Mouse (Mus musculus) forebrain, embryonic 12.5 days (tissue): ENCODE data around the gene Olfr1423. TPM values are rescaled to one million over a fixed set of nuclear protein-coding genes. Genes with fewer than 3 reads are reported as not detected.
"Not testable (repeated sequence)": the region's sequence is repeated elsewhere in the genome, so short reads cannot be mapped to it uniquely, and the experiment has no call there.

Experiments
- ATAC-seq: fragments of 200-750 bp; cut with Nextera tagmentation; 2 replicates; pipeline ENCODE4 v1.8.0; 2017; ENCODE audit warnings: moderate TSS enrichment; ENCODE audit not compliant: low FRiP score
- H3K27ac ChIP-seq: fragments of 300-500 bp; sonication (generic); 2 replicates; pipeline ENCODE4 v1.5.1; 2016; ENCODE audit warnings: mild to moderate bottlenecking
- H3K27me3 ChIP-seq: fragments of 300-500 bp; sonication (generic); 2 replicates; pipeline ENCODE4 v1.6.1; 2016; ENCODE audit warnings: mild to moderate bottlenecking
- H3K36me3 ChIP-seq: fragments of 300-500 bp; sonication (generic); replicated peaks from 2 replicates; pipeline ENCODE4 v1.6.1; 2016; ENCODE audit warnings: mild to moderate bottlenecking
- H3K4me1 ChIP-seq: fragments of 300-500 bp; sonication (generic); 2 replicates; pipeline ENCODE4 v1.6.1; 2016
- H3K4me2 ChIP-seq: fragments of 300-500 bp; sonication (generic); 2 replicates; pipeline ENCODE4 v1.6.1; 2016; ENCODE audit warnings: mild to moderate bottlenecking, moderate library complexity
- H3K4me3 ChIP-seq: fragments of 300-500 bp; sonication (generic); replicated peaks from 2 replicates; pipeline ENCODE4 v1.5.1; 2016; ENCODE audit warnings: mild to moderate bottlenecking
- H3K9ac ChIP-seq: fragments of 300-500 bp; sonication (generic); 2 replicates; pipeline ENCODE4 v1.6.1; 2016; ENCODE audit warnings: mild to moderate bottlenecking
- H3K9me3 ChIP-seq: fragments of 300-500 bp; sonication (generic); 2 replicates; pipeline ENCODE4 v1.6.1; 2016
- WGBS: fragments of 180-500 bp; shearing (Covaris S2); methylation state at CpG from one replicate; pipeline ENCODE4 v1.1.7; 2016; 5-methylcytosine and 5-hydroxymethylcytosine counted together
- polyA plus RNA-seq: library from polyadenylated mRNA; unstranded; fragments of >200 nt; fragmentation: Nextera tagmentation; extraction: Ambion mirVana; gene quantifications from 2 replicates; pipeline ENCODE4 v1.2.1, GENCODE M21; 2016

The Olfr1423 gene
- polyA plus RNA-seq, 1 experiment from 2014 or later, result 0.04 TPM

DNA sequence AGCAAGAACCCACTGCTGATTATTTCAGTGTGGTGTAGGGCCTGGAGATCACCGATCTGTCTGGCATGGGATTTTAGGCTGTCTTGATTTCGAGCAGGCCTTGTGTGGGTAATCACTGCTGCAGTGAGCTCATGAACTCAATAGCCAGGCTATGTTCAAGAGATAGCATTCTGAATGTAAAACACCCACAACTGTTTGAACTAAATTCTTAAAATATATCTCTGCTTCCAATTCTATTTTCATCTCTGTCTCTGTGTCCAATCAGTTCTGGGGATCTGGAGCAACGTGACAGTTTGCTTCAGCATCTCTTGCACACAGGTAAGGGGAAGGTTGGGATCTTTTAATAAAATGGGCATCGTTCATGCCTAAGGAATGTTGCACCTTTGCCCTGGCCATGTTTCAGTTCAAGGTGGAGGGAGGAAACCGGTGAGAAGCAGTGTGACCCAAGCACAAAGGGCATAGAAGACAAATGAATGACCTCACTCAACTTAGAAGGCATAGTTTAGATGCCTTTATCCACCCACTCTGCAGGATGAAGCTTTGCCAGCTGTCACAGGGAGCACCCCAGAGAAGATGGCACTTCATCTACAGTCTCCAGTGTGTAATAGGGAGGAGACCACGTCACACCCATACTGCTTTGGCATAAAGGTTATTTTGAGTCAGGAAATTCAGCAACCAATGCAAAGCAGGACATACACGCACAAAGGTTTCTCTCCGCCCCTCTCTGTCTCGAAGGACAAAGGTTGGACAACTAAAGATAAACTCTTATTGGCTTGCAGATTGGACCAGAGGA is 36.7 kb downstream of the Olfr1423 start:
- ATAC-seq, result no peak
- peak overlapping the region; percentile 9; the same call in 1 of the 2 replicates for H3K9ac ChIP-seq
- WGBS, result 59% methylated on average over 9 of the region's 9 CpGs

DNA sequence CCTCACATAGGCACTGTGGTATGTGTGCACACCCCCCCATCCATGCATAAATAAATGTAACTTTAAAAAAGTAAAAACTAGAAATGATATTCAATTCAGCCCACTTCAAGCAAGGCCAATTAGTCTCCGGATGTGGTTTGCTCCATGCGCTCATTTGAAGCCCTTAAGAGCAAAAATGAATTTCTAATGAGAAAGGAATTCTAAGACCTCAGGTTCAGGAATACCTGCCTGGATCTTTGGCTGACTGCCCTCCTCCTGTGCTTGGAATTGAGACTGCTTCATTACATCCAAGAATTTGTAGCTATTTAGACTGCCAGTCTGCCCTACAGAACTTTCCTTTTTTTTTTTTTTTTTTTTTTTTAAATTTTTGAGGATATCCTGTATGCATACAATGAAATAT is 37.5 kb downstream of the Olfr1423 start:
- no peak overlapping the region for H3K4me2 ChIP-seq
- no peaks in the 10 kb centered on the region for H3K27me3 ChIP-seq
- no peak overlapping the region for H3K27ac ChIP-seq
- no peak for ATAC-seq
- no peak overlapping the region for H3K4me3 ChIP-seq
- WGBS, result 89% methylated on average over 2 of the region's 2 CpGs
- no peak overlapping the region for H3K9ac ChIP-seq
- no peaks in the 10 kb centered on the region for H3K9me3 ChIP-seq
- H3K36me3 ChIP-seq, result no peaks in the 10 kb centered on the region
- peaks cover 23% of the 10 kb centered on the region for H3K4me1 ChIP-seq

More for the DNA sequence above, 36.7 kb downstream of the Olfr1423 start:
- Histone ChIP-seq H3K27me3 (no peaks in the 10 kb centered on the region), H3K36me3 (no peaks in the 10 kb centered on the region), H3K27ac (no peak overlapping the region), H3K4me3 (peak overlapping the region; percentile 60), H3K4me2 (peak overlapping the region; percentile 54), H3K4me1 (peaks cover 23% of the 10 kb centered on the region), H3K9me3 (no peaks in the 10 kb centered on the region)

DNA sequence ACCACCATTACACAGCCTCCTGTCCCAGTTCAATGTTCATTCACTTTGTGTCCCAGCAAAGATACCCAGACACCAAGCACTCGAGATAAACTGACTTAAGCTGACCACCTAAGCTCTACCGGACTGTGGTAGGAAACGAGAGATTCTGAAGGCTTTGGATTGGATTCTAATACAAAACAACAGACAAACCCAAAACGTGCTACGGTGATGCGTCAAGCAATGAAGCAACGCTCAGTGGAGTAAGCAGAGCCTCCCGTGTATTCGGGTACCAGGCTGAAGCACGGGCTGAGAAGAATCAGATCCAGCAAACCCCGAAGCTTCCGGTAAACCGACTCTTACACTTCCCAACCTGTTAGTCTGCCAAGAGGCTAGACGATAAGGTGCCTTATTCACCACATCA is 38.3 kb downstream of the Olfr1423 start:
- H3K4me1 ChIP-seq, result peaks cover 21% of the 10 kb centered on the region
- peak overlapping the region; percentile 17 for H3K4me3 ChIP-seq
- H3K36me3 ChIP-seq, result no peaks in the 10 kb centered on the region
- no peak overlapping the region for H3K27ac ChIP-seq
- WGBS, result 44% methylated on average over 14 of the region's 14 CpGs
- no peaks in the 10 kb centered on the region for H3K27me3 ChIP-seq
- H3K9ac ChIP-seq, result no peak overlapping the region
- H3K4me2 ChIP-seq, result peak overlapping the region; percentile 35
- no peaks in the 10 kb centered on the region for H3K9me3 ChIP-seq
- ATAC-seq, result no peak

DNA sequence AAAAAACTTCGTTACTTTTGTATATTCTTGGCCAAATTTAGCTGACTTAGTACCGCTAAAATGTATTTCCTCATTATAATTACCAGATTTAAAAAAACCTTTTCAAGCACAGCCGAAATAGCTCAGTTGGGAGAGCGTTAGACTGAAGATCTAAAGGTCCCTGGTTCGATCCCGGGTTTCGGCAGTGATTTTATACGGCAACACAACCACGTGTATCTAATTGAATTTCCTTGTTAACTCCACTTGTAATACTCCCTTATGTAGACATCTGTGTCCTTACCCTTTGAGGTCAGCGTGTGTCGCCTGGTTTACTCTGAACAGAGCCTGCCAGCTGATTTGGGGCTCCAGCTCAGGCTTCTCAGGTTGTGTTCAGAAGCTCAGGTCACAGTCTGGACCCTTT is 39.0 kb downstream of the Olfr1423 start:
- Histone ChIP-seq H3K4me3 (peak overlapping the region; percentile 17), H3K9ac (no peak overlapping the region), H3K36me3 (no peaks in the 10 kb centered on the region), H3K27ac (no peak overlapping the region), H3K4me1 (peaks cover 14% of the 10 kb centered on the region), H3K4me2 (peak overlapping the region; percentile 35), H3K27me3 (no peaks in the 10 kb centered on the region), H3K9me3 (no peaks in the 10 kb centered on the region)
- no peak for ATAC-seq
- 2% methylated on average over 11 of the region's 11 CpGs for WGBS

DNA sequence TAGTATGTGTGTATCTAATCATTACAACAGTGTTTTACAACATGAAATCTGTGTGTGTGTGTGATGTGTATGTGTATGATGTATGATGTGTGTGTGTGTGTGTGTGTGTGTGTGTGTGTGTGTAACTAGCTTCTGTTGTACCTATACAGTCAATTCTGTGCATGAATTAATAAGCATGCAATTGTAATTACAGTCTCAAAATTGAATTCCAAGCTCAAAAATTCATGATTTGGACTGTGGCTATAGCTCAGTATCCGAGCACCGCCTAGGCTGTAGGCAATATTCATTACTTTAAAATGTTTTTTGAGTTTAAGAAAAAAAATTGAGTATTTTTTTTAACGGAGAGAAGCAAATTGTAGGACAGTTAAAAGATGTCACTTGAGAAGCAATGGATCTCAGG is 39.4 kb downstream of the Olfr1423 start:
- H3K4me1 ChIP-seq, result peaks cover 11% of the 10 kb centered on the region
- no peak for ATAC-seq
- H3K9ac ChIP-seq, result no peak overlapping the region
- 22% methylated on average over 3 of the region's 3 CpGs for whole genome bisulfite sequencing
- no peaks in the 10 kb centered on the region for H3K9me3 ChIP-seq
- no peaks in the 10 kb centered on the region for H3K36me3 ChIP-seq
- no peak overlapping the region for H3K4me2 ChIP-seq
- no peak overlapping the region for H3K27ac ChIP-seq
- no peak overlapping the region for H3K4me3 ChIP-seq
- no peaks in the 10 kb centered on the region for H3K27me3 ChIP-seq

DNA sequence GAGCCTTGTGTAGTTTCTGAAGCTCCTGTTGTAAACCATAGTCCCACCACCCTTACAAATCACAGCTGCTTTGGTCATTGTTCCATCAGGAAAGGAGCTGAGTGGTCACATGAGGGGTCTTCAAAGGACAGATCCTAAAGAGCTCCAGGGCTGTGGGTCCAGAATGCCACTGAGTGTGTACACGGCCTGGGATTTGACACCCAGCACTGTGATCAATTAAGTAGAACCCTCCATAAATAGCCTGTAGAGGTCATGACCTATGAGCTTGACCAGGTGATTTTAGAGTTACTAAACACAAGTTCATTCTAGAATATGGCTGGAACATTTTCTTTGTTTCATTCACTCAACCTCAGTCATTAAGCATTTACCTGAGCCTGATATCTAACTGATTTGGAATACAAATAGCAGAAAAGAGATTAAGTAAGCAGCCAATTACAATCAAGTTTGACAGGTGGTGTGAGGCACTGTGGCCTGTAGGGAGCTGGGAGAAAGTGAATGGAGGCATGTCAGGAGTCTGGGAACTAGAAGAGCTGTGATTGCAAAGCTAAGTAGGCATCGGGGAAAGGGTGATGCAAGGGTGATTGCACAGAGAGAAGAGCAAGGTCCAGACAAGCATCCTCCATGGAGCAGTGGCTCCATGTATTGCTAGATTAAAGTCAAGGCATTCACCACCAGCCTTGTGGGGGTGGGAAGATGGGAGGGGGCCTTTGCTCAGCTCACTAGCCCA is 45.2 kb downstream of the Olfr1423 start:
- Histone ChIP-seq H3K36me3 (peaks cover 43% of the 10 kb centered on the region), H3K27ac (no peak overlapping the region), H3K4me1 (no peaks in the 10 kb centered on the region), H3K4me3 (no peak overlapping the region), H3K27me3 (no peaks in the 10 kb centered on the region), H3K9me3 (no peaks in the 10 kb centered on the region), H3K4me2 (no peak overlapping the region), H3K9ac (no peak overlapping the region)
- ATAC-seq, result no peak
- WGBS, result 62% methylated on average over 2 of the region's 2 CpGs

DNA sequence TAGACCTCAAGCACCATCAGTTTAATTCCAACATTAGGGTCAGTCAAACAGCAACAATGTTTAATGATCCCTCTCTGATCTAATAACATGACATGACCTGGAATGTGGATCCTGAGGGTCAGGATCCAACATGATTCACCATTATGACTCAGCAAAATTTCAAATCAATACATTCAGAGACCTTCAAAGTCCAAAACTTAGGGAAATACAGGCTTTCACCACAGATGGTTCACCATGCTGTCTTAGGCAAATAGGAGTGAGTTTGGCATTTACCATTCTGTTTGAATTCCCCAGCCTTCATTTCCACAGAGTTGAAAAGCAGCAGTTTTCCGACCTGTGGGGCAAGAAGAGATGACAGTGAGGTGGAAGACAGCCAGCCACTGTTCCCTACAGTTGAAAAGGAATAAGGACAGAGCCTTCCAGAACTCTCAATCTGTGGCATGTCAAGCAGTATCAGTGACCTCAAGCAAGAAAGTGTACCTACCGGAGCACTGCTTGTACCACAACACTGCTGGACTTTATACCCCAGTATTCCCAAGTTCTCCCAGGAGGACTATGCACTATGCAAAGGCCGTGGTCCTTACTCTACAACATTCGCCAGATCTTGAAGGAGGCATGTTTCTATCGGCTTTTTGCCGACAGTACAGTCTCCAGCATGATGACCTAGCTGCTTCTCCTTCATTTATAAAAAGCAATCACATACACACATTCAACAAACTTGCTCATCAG is 46.2 kb downstream of the Olfr1423 start:
- Histone ChIP-seq H3K4me1 (no peaks in the 10 kb centered on the region), H3K36me3 (peaks cover 51% of the 10 kb centered on the region), H3K27ac (no peak overlapping the region), H3K4me2 (no peak overlapping the region), H3K4me3 (no peak overlapping the region), H3K9ac (no peak overlapping the region), H3K27me3 (no peaks in the 10 kb centered on the region), H3K9me3 (no peaks in the 10 kb centered on the region)
- WGBS, result 93% methylated on average over 6 of the region's 6 CpGs
- ATAC-seq, result no peak

DNA sequence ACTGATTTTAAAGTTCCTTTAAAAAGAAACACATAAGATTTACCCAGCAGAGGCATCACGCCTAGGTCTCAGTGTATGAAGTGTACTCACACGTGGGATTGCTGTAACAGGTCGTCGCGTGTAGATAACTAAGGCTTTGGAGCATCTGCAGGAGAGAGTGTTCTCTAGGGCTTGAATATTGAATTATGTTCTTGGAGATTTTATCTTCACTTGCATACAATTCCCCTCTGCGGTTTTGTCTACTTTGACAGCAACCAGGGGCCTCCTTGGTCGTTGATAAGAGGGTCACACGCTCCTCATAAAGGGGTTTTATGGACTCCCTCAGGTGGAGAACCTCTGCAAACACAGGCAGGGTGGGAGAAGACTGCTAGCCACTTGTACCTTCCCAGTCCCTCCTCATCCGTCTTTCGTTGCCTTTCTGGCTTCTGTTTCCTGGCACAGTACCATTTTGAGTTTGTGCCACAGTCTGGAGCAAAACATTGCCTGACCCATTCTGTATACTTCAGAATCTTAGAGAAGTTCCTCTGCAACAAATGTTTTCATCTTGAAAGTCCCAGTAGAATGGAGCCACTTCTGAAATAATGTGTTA is 48.6 kb downstream of the Olfr1423 start:
- Histone ChIP-seq H3K27ac (no peak overlapping the region), H3K4me3 (no peak overlapping the region), H3K27me3 (no peaks in the 10 kb centered on the region), H3K9ac (no peak overlapping the region), H3K9me3 (no peaks in the 10 kb centered on the region), H3K4me2 (no peak overlapping the region), H3K4me1 (no peaks in the 10 kb centered on the region), H3K36me3 (peaks cover 73% of the 10 kb centered on the region)
- no peak for ATAC-seq
- 96% methylated on average over 10 of the region's 10 CpGs for WGBS

DNA sequence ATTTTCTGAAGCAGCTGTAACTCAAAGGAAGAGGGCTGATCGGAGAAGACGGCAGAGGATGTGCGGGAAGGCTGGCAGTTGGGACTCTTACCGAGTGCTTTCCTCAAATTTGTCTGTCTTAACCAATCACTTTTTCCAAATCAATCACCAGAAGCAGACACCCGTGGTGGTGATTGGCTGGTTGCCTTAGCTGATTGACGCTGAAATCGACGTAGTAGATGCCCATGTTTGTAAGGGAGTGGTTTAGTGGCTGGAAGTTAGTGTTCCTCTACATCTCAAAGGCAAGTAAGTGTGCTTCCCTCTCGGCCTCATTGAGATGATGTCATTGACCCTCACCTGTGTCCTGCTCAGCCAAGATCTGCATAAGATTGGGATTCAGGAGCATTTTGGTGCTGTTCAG is 49.1 kb downstream of the Olfr1423 start:
- H3K27me3 ChIP-seq, result no peaks in the 10 kb centered on the region
- WGBS, result 93% methylated on average over 9 of the region's 9 CpGs
- no peak overlapping the region for H3K27ac ChIP-seq
- H3K4me3 ChIP-seq, result no peak overlapping the region
- H3K9ac ChIP-seq, result no peak overlapping the region
- H3K4me2 ChIP-seq, result no peak overlapping the region
- H3K36me3 ChIP-seq, result peaks cover 77% of the 10 kb centered on the region
- ATAC-seq, result no peak
- no peaks in the 10 kb centered on the region for H3K9me3 ChIP-seq
- H3K4me1 ChIP-seq, result no peaks in the 10 kb centered on the region

DNA sequence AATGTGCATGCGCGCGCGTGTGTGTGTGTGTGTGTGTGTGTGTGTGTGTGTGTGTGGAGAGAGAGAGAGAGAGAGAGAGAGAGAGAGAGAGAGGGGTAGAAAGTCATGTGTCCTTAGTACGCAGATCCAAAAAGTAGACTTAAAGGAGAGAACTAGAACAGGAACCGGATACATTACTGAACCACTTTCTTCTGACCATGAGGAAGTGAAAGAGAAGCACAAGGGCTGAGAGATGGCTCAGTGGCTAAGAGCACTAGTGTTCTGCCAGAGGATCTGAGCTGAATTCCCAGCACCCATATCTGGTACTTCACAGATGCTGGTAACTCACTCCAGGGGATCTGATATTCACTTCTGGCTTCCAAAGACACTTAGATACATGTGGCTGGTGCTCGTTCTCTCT is 51.8 kb downstream of the Olfr1423 start:
- H3K4me1 ChIP-seq, result no peaks in the 10 kb centered on the region
- no peaks in the 10 kb centered on the region for H3K27me3 ChIP-seq
- H3K27ac ChIP-seq, result no peak overlapping the region
- 94% methylated on average over 7 of the region's 7 CpGs for WGBS
- no peak for ATAC-seq
- H3K9ac ChIP-seq, result no peak overlapping the region
- H3K4me2 ChIP-seq, result no peak overlapping the region
- H3K36me3 ChIP-seq, result peaks cover 79% of the 10 kb centered on the region
- H3K9me3 ChIP-seq, result no peaks in the 10 kb centered on the region
- no peak overlapping the region for H3K4me3 ChIP-seq

DNA sequence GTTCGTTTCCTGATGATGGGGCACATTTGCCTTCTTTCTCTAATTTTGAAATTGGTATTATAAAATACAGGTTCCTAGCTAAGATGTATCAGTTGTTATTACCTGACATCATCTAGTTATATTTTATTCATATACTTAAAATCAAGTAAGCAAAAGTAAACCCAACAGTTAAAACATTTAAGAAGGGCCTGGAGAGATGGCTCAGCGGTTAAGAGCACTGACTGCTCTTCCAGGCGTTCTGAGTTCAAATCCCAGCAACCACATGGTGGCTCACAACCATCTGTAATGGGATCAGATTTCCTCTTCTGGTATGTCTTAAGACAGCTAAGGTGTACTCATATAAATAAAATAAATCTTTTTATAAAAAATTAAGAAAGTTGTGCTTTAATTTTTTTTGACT is 53.3 kb downstream of the Olfr1423 start:
- no peaks in the 10 kb centered on the region for H3K9me3 ChIP-seq
- H3K36me3 ChIP-seq, result peaks cover 82% of the 10 kb centered on the region
- H3K4me2 ChIP-seq, result no peak overlapping the region
- ATAC-seq, result no peak
- no peak overlapping the region for H3K27ac ChIP-seq
- no peak overlapping the region for H3K9ac ChIP-seq
- no peaks in the 10 kb centered on the region for H3K4me1 ChIP-seq
- no peaks in the 10 kb centered on the region for H3K27me3 ChIP-seq
- WGBS, result 88% methylated on average over 3 of the region's 3 CpGs
- no peak overlapping the region for H3K4me3 ChIP-seq

DNA sequence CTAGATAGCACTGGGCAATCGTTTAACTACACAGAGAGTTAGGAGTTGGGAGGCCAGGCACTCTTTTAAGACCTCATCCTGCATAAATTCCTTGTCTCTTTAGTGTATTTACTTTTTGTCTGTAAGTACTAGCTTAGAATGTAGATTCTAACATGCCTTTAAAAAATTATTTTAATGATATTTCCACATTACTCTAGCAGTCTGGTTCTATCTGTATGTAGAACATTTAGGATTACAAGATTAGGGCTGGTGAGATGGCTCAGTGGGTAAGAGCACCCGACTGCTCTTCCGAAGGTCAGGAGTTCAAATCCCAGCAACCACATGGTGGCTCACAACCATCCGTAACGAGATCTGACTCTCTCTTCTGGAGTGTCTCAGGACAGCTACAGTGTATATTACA is 56.5 kb downstream of the Olfr1423 start:
- not testable (repeated sequence) for H3K9me3 ChIP-seq, H3K4me3 ChIP-seq, H3K27ac ChIP-seq

More for the DNA sequence above, 56.5 kb downstream of the Olfr1423 start:
- not testable (repeated sequence) for ATAC-seq, H3K4me1 ChIP-seq, H3K27me3 ChIP-seq, H3K4me2 ChIP-seq, H3K9ac ChIP-seq
- WGBS, result 87% methylated on average over 5 of the region's 5 CpGs
- peaks cover 82% of the 10 kb centered on the region for H3K36me3 ChIP-seq
